Mouse (Mus musculus) cerebellum, postnatal 10 days (tissue): ENCODE measurements around the gene Naaladl2.

Experiments
- DNase-seq, 2 experiments: peaks; one replicate each; pipeline ENCODE4 v3.0.0; 2021; ENCODE audit warnings: mixed read lengths in 2 of 2

Gene Naaladl2

GRCm38 (mm10) chr3:24938507-24939182 is 205.4 kb downstream of the Naaladl2 start:
- no peak for DNase-seq

GRCm38 (mm10) chr3:24921811-24922210 is 222.2 kb downstream of the Naaladl2 start:
- no peak for DNase-seq

- no peak for DNase-seq
These were observed 222.7 kb downstream of the Naaladl2 start for GRCm38 (mm10) chr3:24921401-24921800.

GRCm38 (mm10) chr3:24905425-24905960 is 238.6 kb downstream of the Naaladl2 start:
- peak; percentile 75 to 77 for DNase-seq

GRCm38 (mm10) chr3:24888801-24889200 is 255.3 kb downstream of the Naaladl2 start:
- no peak for DNase-seq

GRCm38 (mm10) chr3:24872254-24872653 is 271.8 kb downstream of the Naaladl2 start:
- DNase-seq: no peak

GRCm38 (mm10) chr3:24852936-24853335 is 291.1 kb downstream of the Naaladl2 start:
- DNase-seq: no peak

GRCm38 (mm10) chr3:24796739-24797138 is 347.3 kb downstream of the Naaladl2 start:
- no peak for DNase-seq

- DNase-seq: no peak
These were observed 356.5 kb downstream of the Naaladl2 start for GRCm38 (mm10) chr3:24787451-24788148.

GRCm38 (mm10) chr3:24784108-24784507 is 360.0 kb downstream of the Naaladl2 start:
- DNase-seq: no peak

GRCm38 (mm10) chr3:24783462-24783829 is 360.6 kb downstream of the Naaladl2 start:
- DNase-seq: no peak

GRCm38 (mm10) chr3:24782784-24783461 is 361.1 kb downstream of the Naaladl2 start:
- no peak for DNase-seq

GRCm38 (mm10) chr3:24781687-24782086 is 362.4 kb downstream of the Naaladl2 start:
- DNase-seq: no peak

GRCm38 (mm10) chr3:24778416-24778815 is 365.6 kb downstream of the Naaladl2 start:
- DNase-seq: no peak

GRCm38 (mm10) chr3:24749055-24749454 is 395.0 kb downstream of the Naaladl2 start:
- DNase-seq: no peak

- DNase-seq: no peak
These were observed 396.7 kb downstream of the Naaladl2 start for GRCm38 (mm10) chr3:24747182-24747856.

GRCm38 (mm10) chr3:24743946-24744345 is 400.1 kb downstream of the Naaladl2 start:
- DNase-seq: no peak

- DNase-seq: peak; percentile 21 to 27
These were observed 424.8 kb downstream of the Naaladl2 start for GRCm38 (mm10) chr3:24719181-24719749.

GRCm38 (mm10) chr3:24714770-24715169 is 429.3 kb downstream of the Naaladl2 start:
- DNase-seq: no peak

GRCm38 (mm10) chr3:24705778-24706423 is 438.2 kb downstream of the Naaladl2 start:
- no peak for DNase-seq

GRCm38 (mm10) chr3:24690162-24690915 is 453.7 kb downstream of the Naaladl2 start:
- peak; percentile 8 to 11 for DNase-seq
